Mouse (Mus musculus) forebrain, embryonic 12.5 days (tissue): ENCODE results near the gene Dennd6a. TPM values are rescaled to one million over a fixed set of nuclear protein-coding genes. Genes with fewer than 3 reads are reported as not detected.
A peak's percentile ranks its signal among the peaks of the same experiment; 100 is the strongest.
"Not testable (repeated sequence)": the region's sequence is repeated elsewhere in the genome, so short reads cannot be mapped to it uniquely, and the experiment has no call there.

ENCODE experiments used
- ATAC-seq: fragments of 200-750 bp; cut with Nextera tagmentation; 2 replicates; pipeline ENCODE4 v1.8.0; 2017; ENCODE audit warnings: moderate TSS enrichment; ENCODE audit not compliant: low FRiP score
- H3K27ac ChIP-seq: fragments of 300-500 bp; sonication (generic); 2 replicates; pipeline ENCODE4 v1.5.1; 2016; ENCODE audit warnings: mild to moderate bottlenecking
- H3K27me3 ChIP-seq: fragments of 300-500 bp; sonication (generic); 2 replicates; pipeline ENCODE4 v1.6.1; 2016; ENCODE audit warnings: mild to moderate bottlenecking
- H3K36me3 ChIP-seq: fragments of 300-500 bp; sonication (generic); replicated peaks from 2 replicates; pipeline ENCODE4 v1.6.1; 2016; ENCODE audit warnings: mild to moderate bottlenecking
- H3K4me1 ChIP-seq: fragments of 300-500 bp; sonication (generic); 2 replicates; pipeline ENCODE4 v1.6.1; 2016
- H3K4me2 ChIP-seq: fragments of 300-500 bp; sonication (generic); 2 replicates; pipeline ENCODE4 v1.6.1; 2016; ENCODE audit warnings: mild to moderate bottlenecking, moderate library complexity
- H3K4me3 ChIP-seq: fragments of 300-500 bp; sonication (generic); replicated peaks from 2 replicates; pipeline ENCODE4 v1.5.1; 2016; ENCODE audit warnings: mild to moderate bottlenecking
- H3K9ac ChIP-seq: fragments of 300-500 bp; sonication (generic); 2 replicates; pipeline ENCODE4 v1.6.1; 2016; ENCODE audit warnings: mild to moderate bottlenecking
- H3K9me3 ChIP-seq: fragments of 300-500 bp; sonication (generic); 2 replicates; pipeline ENCODE4 v1.6.1; 2016
- WGBS: fragments of 180-500 bp; shearing (Covaris S2); methylation state at CpG from one replicate; pipeline ENCODE4 v1.1.7; 2016; 5-methylcytosine and 5-hydroxymethylcytosine counted together
- polyA plus RNA-seq: library from polyadenylated mRNA; unstranded; fragments of >200 nt; fragmentation: Nextera tagmentation; extraction: Ambion mirVana; gene quantifications from 2 replicates; pipeline ENCODE4 v1.2.1, GENCODE M21; 2016

Dennd6a gene
- polyA plus RNA-seq: 29.1 and 31.9 TPM in 2 replicates

DNA sequence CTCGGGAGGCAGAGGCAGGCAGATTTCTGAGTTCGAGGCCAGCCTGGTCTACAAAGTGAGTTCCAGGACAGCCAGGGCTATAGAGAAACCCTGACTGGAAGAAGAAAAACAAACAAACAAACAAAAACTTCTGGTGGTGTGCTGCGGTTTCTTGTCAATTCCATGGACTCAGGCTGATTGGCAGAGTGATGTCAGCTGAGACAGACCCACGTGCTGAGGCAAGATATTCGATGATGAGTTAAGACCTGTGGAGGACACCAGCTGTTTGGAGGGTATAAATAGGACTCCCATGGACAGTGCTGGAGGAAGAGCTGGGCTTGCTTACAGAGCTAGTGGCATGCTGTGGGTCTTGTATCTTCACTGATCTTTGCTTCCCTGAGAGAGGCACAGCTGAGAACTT lies at the start of gene Dennd6a:
Dennd6a (plus strand) TSS at position 301 of the 400 bp plus-strand sequence.
- H3K9ac ChIP-seq, H3K27ac ChIP-seq, H3K27me3 ChIP-seq, ATAC-seq, H3K4me2 ChIP-seq, H3K9me3 ChIP-seq, H3K36me3 ChIP-seq, H3K4me1 ChIP-seq, H3K4me3 ChIP-seq: not testable (repeated sequence)
- 88% methylated on average over 5 of the region's 5 CpGs for WGBS

DNA sequence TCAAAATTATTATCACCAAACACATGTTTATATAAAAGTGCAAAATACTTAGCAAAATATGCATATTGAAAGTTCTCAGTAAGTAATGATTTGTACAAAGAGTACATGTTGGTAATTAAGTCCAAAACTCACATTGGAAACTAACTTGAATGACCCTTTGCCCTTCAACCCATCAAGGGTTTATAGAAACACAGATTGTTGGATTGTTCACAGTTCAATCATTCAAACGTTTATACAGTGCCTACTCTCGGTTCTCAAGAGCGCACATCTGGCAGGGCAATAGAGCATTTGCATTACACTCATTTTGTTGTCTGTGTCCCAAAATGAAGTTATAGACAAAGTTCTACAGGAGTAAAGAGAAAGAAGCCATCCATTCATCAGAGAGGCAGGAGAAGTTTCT lies 47.7 kb upstream of the Dennd6a start:
- no peak overlapping the region for H3K9ac ChIP-seq
- peaks cover 18% of the 10 kb centered on the region for H3K4me1 ChIP-seq
- no peak overlapping the region for H3K4me3 ChIP-seq
- H3K27ac ChIP-seq: no peak overlapping the region
- 48% methylated on average over 3 of the region's 3 CpGs for WGBS
- no peak for ATAC-seq
- H3K36me3 ChIP-seq: 0 out of 2 replicates have a peak, but pooled peaks cover 16% of the 10 kb centered on the region
- H3K9me3 ChIP-seq: no peaks in the 10 kb centered on the region
- H3K27me3 ChIP-seq: no peaks in the 10 kb centered on the region
- H3K4me2 ChIP-seq: no peak overlapping the region

GRCm38 (mm10) chr14:26528296-26528695 lies 45.4 kb upstream of the Dennd6a start:
- Histone ChIP-seq H3K4me1 (peaks cover 35% of the 10 kb centered on the region), H3K4me2 (no peak overlapping the region), H3K27me3 (no peaks in the 10 kb centered on the region), H3K27ac (no peak overlapping the region), H3K9ac (no peak overlapping the region), H3K9me3 (no peaks in the 10 kb centered on the region), H3K4me3 (no peak overlapping the region), H3K36me3 (peaks cover 16% of the 10 kb centered on the region; the same call in 1 of the 2 replicates)
- 91% methylated on average over 2 of the region's 2 CpGs for WGBS
- no peak for ATAC-seq

- Histone ChIP-seq H3K9ac (no peak overlapping the region), H3K4me1 (peaks cover 38% of the 10 kb centered on the region), H3K27ac (no peak overlapping the region), H3K27me3 (no peaks in the 10 kb centered on the region), H3K4me2 (no peak overlapping the region), H3K36me3 (peaks cover 10% of the 10 kb centered on the region; the same call in 1 of the 2 replicates), H3K4me3 (no peak overlapping the region), H3K9me3 (no peaks in the 10 kb centered on the region)
- ATAC-seq: no peak
- WGBS: 81% methylated on average over 7 of the region's 7 CpGs
Observed at GRCm38 (mm10) chr14:26530350-26530749, 43.3 kb upstream of the Dennd6a start.

- Histone ChIP-seq H3K9me3 (no peaks in the 10 kb centered on the region), H3K27ac (no peak overlapping the region), H3K4me3 (no peak overlapping the region), H3K4me1 (peaks cover 34% of the 10 kb centered on the region), H3K9ac (no peak overlapping the region), H3K27me3 (no peaks in the 10 kb centered on the region), H3K4me2 (no peak overlapping the region), H3K36me3 (peaks cover 10% of the 10 kb centered on the region; the same call in 1 of the 2 replicates)
- WGBS: 80% methylated on average over 10 of the region's 10 CpGs
- no peak for ATAC-seq
Observed at GRCm38 (mm10) chr14:26531410-26532313, 42.0 kb upstream of the Dennd6a start.

DNA sequence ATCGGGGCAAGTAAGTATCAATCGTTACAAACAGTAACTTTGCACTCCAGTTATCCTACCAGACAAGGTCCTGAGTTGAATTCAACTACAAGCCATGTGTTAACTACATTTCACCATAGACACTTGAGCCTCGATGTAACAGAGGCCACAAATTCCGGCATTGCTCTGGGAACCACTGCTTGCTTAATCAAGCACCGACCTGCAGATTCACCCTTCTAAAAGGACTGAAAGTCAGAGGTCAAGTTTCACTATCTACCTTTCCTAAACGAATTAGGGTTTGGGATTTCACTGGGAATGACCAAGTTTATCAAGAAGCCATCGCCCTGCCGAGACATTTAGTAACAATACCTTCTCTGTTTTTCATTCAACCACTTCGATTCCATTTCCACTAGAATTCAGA lies 40.9 kb upstream of the Dennd6a start:
- peak overlapping the region; percentile 97 for H3K9ac ChIP-seq
- H3K4me2 ChIP-seq: peak overlapping the region; percentile 89
- ATAC-seq: no peak
- H3K4me1 ChIP-seq: peaks cover 34% of the 10 kb centered on the region
- no peaks in the 10 kb centered on the region for H3K9me3 ChIP-seq
- H3K27ac ChIP-seq: no peak overlapping the region
- WGBS: 65% methylated on average over 9 of the region's 9 CpGs
- H3K36me3 ChIP-seq: peaks cover 7% of the 10 kb centered on the region; the same call in 1 of the 2 replicates
- H3K27me3 ChIP-seq: no peaks in the 10 kb centered on the region
- peak overlapping the region; percentile 96 for H3K4me3 ChIP-seq

DNA sequence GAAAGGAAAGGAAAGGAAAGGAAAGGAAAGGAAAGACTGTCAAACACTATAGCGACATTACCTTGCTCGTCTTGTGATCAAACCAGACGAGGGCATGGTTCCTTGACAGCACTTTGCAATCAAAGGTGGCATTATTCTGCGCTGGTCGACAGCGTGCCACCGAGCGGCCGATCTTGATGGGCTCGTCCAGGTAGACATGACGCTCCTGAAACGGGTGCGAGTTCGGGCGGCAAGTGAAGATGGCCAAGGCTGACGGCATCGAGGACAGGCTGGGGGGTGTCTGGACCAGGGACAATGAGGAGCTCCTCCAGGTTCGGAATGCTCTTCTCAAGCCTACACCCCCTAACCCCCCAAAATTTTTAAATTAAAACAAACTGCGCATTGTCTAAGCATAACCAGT lies 40.4 kb upstream of the Dennd6a start:
- Histone ChIP-seq H3K27ac (no peak overlapping the region), H3K4me3 (peak overlapping the region; percentile 96), H3K9me3 (no peaks in the 10 kb centered on the region), H3K4me1 (peaks cover 34% of the 10 kb centered on the region), H3K27me3 (no peaks in the 10 kb centered on the region), H3K4me2 (peak overlapping the region; percentile 89), H3K36me3 (peaks cover 7% of the 10 kb centered on the region; the same call in 1 of the 2 replicates), H3K9ac (peak overlapping the region; percentile 97)
- 24% methylated on average over 19 of the region's 19 CpGs for WGBS
- ATAC-seq: no peak

DNA sequence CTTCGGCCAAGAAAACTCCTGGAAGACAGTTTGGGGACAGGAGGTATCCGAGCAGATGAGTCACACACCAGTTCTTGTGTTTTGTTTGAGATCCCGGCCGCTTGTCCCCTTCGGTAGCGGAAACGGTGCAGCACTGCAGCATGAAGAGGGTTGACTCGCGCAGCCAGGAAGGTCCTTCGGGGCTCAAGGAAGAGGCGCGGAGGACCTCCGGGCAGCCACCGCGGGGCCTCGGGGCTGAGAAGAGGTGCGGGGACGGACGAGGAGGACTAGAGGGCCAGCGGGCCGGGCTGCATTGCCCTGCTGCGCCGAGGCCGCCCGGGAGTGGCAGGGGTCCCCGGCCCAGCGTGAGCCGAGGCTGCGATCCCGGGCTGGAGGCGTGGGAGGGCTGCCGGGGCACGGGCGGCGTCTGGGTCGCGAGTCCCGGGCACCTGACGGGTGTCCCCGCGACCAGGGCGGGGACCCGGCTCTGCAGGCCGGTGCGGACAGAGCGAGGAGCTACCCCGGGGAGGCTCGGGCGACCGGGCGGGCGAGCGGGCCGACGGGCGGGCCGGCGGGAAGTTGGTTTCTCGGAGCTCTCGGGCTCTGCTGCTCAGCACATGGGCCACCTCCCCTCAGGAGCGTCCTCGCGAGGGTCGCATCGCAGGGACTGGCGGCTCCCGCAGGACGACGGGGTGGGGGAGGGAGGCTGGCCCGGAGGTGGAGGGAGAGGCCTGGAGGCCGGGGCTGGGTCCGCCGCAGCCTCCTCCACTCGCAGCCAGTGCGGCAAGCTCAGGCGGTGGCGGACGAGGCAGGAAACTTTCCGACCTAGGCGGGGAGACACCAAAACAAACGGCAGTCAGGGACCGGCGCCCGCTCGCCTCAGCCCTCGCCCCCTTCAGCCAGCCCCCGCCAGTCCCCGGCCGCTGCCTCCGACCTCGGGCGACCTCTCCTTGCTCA lies 39.6 kb upstream of the Dennd6a start:
- no peaks in the 10 kb centered on the region for H3K9me3 ChIP-seq
- peak; percentile 86 for ATAC-seq
- H3K4me3 ChIP-seq: peak overlapping the region; percentile 96
- H3K4me1 ChIP-seq: peaks cover 34% of the 10 kb centered on the region
- H3K4me2 ChIP-seq: peak overlapping the region; percentile 89
- WGBS: under 1% methylated on average over 89 of the region's 92 CpGs
- H3K27ac ChIP-seq: peak overlapping the region; percentile 84
- H3K27me3 ChIP-seq: no peaks in the 10 kb centered on the region
- H3K9ac ChIP-seq: peak overlapping the region; percentile 97
- peaks cover 7% of the 10 kb centered on the region; the same call in 1 of the 2 replicates for H3K36me3 ChIP-seq

GRCm38 (mm10) chr14:26534757-26535479 lies 38.7 kb upstream of the Dennd6a start, which contains the start of gene Slmap:
Gene Slmap, minus strand, starts transcription at chr14:26534931.
- peak; percentile 96 for ATAC-seq
- Histone ChIP-seq H3K4me2 (peak within 1 kb of the TSS; percentile 89), H3K4me3 (peak within 1 kb of the TSS; percentile 96), H3K9me3 (no peaks in the 10 kb centered on the region), H3K4me1 (peaks cover 28% of the 10 kb centered on the region), H3K27ac (peak within 1 kb of the TSS; percentile 84), H3K27me3 (no peaks in the 10 kb centered on the region), H3K36me3 (peaks cover 6% of the 10 kb centered on the region; the same call in 1 of the 2 replicates), H3K9ac (peak within 1 kb of the TSS; percentile 97)
- 15% methylated on average over 27 of the region's 33 CpGs for WGBS

- WGBS: 87% methylated on average over 4 of the region's 4 CpGs
- no peak for ATAC-seq
Observed at GRCm38 (mm10) chr14:26539241-26539640, 34.4 kb upstream of the Dennd6a start.

GRCm38 (mm10) chr14:26540577-26540976 lies 33.1 kb upstream of the Dennd6a start:
- no peak for ATAC-seq
- Histone ChIP-seq H3K4me2 (no peak overlapping the region), H3K36me3 (no peaks in the 10 kb centered on the region), H3K9me3 (no peaks in the 10 kb centered on the region), H3K9ac (no peak overlapping the region), H3K27ac (no peak overlapping the region), H3K4me1 (no peaks in the 10 kb centered on the region), H3K4me3 (no peak overlapping the region), H3K27me3 (no peaks in the 10 kb centered on the region)
- WGBS: 79% methylated on average over 1 of the region's 1 CpGs

More at GRCm38 (mm10) chr14:26539241-26539640, 34.4 kb upstream of the Dennd6a start:
- Histone ChIP-seq H3K27ac (no peak overlapping the region), H3K4me2 (no peak overlapping the region), H3K4me1 (no peaks in the 10 kb centered on the region), H3K27me3 (no peaks in the 10 kb centered on the region), H3K36me3 (no peaks in the 10 kb centered on the region), H3K9ac (no peak overlapping the region), H3K9me3 (no peaks in the 10 kb centered on the region), H3K4me3 (no peak overlapping the region)
